Mouse (Mus musculus) midbrain, embryonic 13.5 days (tissue): ENCODE data around the gene Hoxa13. TPM values are rescaled to one million over a fixed set of nuclear protein-coding genes. Genes with fewer than 3 reads are reported as not detected.

Experiments used
- ATAC-seq: fragments of 200-750 bp; cut with Nextera tagmentation; 2 replicates; pipeline ENCODE4 v1.8.0; 2017; ENCODE audit warnings: mild to moderate bottlenecking, moderate TSS enrichment, moderate library complexity
- H3K27ac ChIP-seq: fragments of 300-500 bp; sonication (generic); 2 replicates; pipeline ENCODE4 v1.5.1; 2015; ENCODE audit warnings: inconsistent platforms, mild to moderate bottlenecking, moderate library complexity
- H3K27me3 ChIP-seq: fragments of 300-500 bp; sonication (generic); 2 replicates; pipeline ENCODE4 v1.6.1; 2015; ENCODE audit warnings: mild to moderate bottlenecking, inconsistent platforms
- H3K36me3 ChIP-seq: fragments of 300-500 bp; sonication (generic); 2 replicates; pipeline ENCODE4 v1.6.1; 2015; ENCODE audit warnings: mild to moderate bottlenecking, inconsistent platforms
- H3K4me1 ChIP-seq: fragments of 300-500 bp; sonication (generic); replicated peaks from 2 replicates; pipeline ENCODE4 v1.6.1; 2015; ENCODE audit warnings: inconsistent platforms
- H3K4me2 ChIP-seq: fragments of 300-500 bp; sonication (generic); replicated peaks from 2 replicates; pipeline ENCODE4 v1.6.1; 2015; ENCODE audit warnings: moderate library complexity, mild to moderate bottlenecking, inconsistent platforms
- H3K4me3 ChIP-seq: fragments of 300-500 bp; sonication (generic); replicated peaks from 2 replicates; pipeline ENCODE4 v1.5.1; 2015; ENCODE audit warnings: mild to moderate bottlenecking, inconsistent platforms
- H3K9ac ChIP-seq: fragments of 300-500 bp; sonication (generic); replicated peaks from 2 replicates; pipeline ENCODE4 v1.6.1; 2015; ENCODE audit warnings: mild to moderate bottlenecking, inconsistent platforms
- H3K9me3 ChIP-seq: fragments of 300-500 bp; sonication (generic); 2 replicates; pipeline ENCODE4 v1.6.1; 2016; ENCODE audit warnings: mild to moderate bottlenecking, inconsistent platforms
- WGBS: fragments of 180-500 bp; shearing (Covaris S2); methylation state at CpG from one replicate; pipeline ENCODE4 v1.1.7; 2015; 5-methylcytosine and 5-hydroxymethylcytosine counted together
- polyA plus RNA-seq: library from polyadenylated mRNA; unstranded; fragments of >200 nt; fragmentation: Nextera tagmentation; extraction: Ambion mirVana; gene quantifications from 2 replicates; pipeline ENCODE4 v1.2.1, GENCODE M21; 2015

The Hoxa13 gene
- polyA plus RNA-seq, 1 experiment from 2014 or later, result not detected

- no peak for ATAC-seq
- Histone ChIP-seq H3K27me3 (peaks cover 99% of the 10 kb centered on the region), H3K9me3 (no peaks in the 10 kb centered on the region)
Observed at GRCm38 (mm10) chr6:52237346-52238154, 23.1 kb downstream of the Hoxa13 start.

GRCm38 (mm10) chr6:52236806-52237205 lies 23.9 kb downstream of the Hoxa13 start:
- Histone ChIP-seq H3K4me2 (no peak overlapping the region), H3K36me3 (no peaks in the 10 kb centered on the region), H3K4me1 (0 out of 2 replicates have a peak, but pooled peaks cover 3% of the 10 kb centered on the region), H3K9me3 (no peaks in the 10 kb centered on the region), H3K9ac (no peak overlapping the region), H3K27me3 (peaks cover 99% of the 10 kb centered on the region), H3K27ac (no peak overlapping the region), H3K4me3 (no peak overlapping the region)
- WGBS, result 6% methylated on average over 3 of the region's 3 CpGs
- ATAC-seq, result no peak

More at GRCm38 (mm10) chr6:52237346-52238154, 23.1 kb downstream of the Hoxa13 start:
- 7% methylated on average over 10 of the region's 10 CpGs for WGBS
- H3K4me1 ChIP-seq, result 0 out of 2 replicates have a peak, but pooled peaks cover 3% of the 10 kb centered on the region
- no peak overlapping the region for H3K4me3 ChIP-seq
- no peak overlapping the region for H3K9ac ChIP-seq
- no peak overlapping the region for H3K27ac ChIP-seq
- no peaks in the 10 kb centered on the region for H3K36me3 ChIP-seq
- no peak overlapping the region for H3K4me2 ChIP-seq

- ATAC-seq, result no peak
- Histone ChIP-seq H3K9me3 (no peaks in the 10 kb centered on the region), H3K36me3 (no peaks in the 10 kb centered on the region), H3K4me3 (no peak overlapping the region), H3K4me1 (0 out of 2 replicates have a peak, but pooled peaks cover 3% of the 10 kb centered on the region), H3K27ac (no peak overlapping the region), H3K4me2 (no peak overlapping the region), H3K9ac (no peak overlapping the region), H3K27me3 (peaks cover 97% of the 10 kb centered on the region)
- 20% methylated on average over 6 of the region's 6 CpGs for WGBS
Observed at GRCm38 (mm10) chr6:52235866-52236265, 24.8 kb downstream of the Hoxa13 start.

- peaks cover 97% of the 10 kb centered on the region for H3K27me3 ChIP-seq
- 29% methylated on average over 9 of the region's 9 CpGs for WGBS
- H3K9ac ChIP-seq, result no peak overlapping the region
- no peak overlapping the region for H3K4me2 ChIP-seq
- H3K4me1 ChIP-seq, result 0 out of 2 replicates have a peak, but pooled peaks cover 3% of the 10 kb centered on the region
- H3K4me3 ChIP-seq, result no peak overlapping the region
- H3K27ac ChIP-seq, result no peak overlapping the region
- no peaks in the 10 kb centered on the region for H3K36me3 ChIP-seq
- ATAC-seq, result no peak
- H3K9me3 ChIP-seq, result no peaks in the 10 kb centered on the region
Observed at GRCm38 (mm10) chr6:52235267-52235666, 25.4 kb downstream of the Hoxa13 start.

GRCm38 (mm10) chr6:52234428-52235140 lies 26.1 kb downstream of the Hoxa13 start:
- Histone ChIP-seq H3K9ac (no peak overlapping the region), H3K27ac (no peak overlapping the region), H3K4me3 (no peak overlapping the region), H3K4me1 (no peaks in the 10 kb centered on the region), H3K36me3 (no peaks in the 10 kb centered on the region), H3K4me2 (no peak overlapping the region), H3K9me3 (no peaks in the 10 kb centered on the region), H3K27me3 (peaks cover 97% of the 10 kb centered on the region)
- WGBS, result 2% methylated on average over 67 of the region's 68 CpGs
- ATAC-seq, result no peak

GRCm38 (mm10) chr6:52233546-52234427 lies 26.9 kb downstream of the Hoxa13 start:
- Histone ChIP-seq H3K36me3 (no peaks in the 10 kb centered on the region), H3K4me2 (no peak overlapping the region), H3K9me3 (no peaks in the 10 kb centered on the region), H3K4me1 (no peaks in the 10 kb centered on the region), H3K4me3 (no peak overlapping the region), H3K9ac (no peak overlapping the region), H3K27me3 (peaks cover 98% of the 10 kb centered on the region), H3K27ac (no peak overlapping the region)
- 1% methylated on average over 70 of the region's 70 CpGs for WGBS
- no peak for ATAC-seq

GRCm38 (mm10) chr6:52232984-52233545 lies 27.6 kb downstream of the Hoxa13 start:
- ATAC-seq, result no peak
- peaks cover 97% of the 10 kb centered on the region for H3K27me3 ChIP-seq
- H3K9ac ChIP-seq, result no peak overlapping the region
- no peak overlapping the region for H3K4me2 ChIP-seq
- no peaks in the 10 kb centered on the region for H3K4me1 ChIP-seq
- H3K4me3 ChIP-seq, result no peak overlapping the region
- no peaks in the 10 kb centered on the region for H3K36me3 ChIP-seq
- no peaks in the 10 kb centered on the region for H3K9me3 ChIP-seq
- no peak overlapping the region for H3K27ac ChIP-seq
- under 1% methylated on average over 23 of the region's 23 CpGs for WGBS

- no peaks in the 10 kb centered on the region for H3K9me3 ChIP-seq
- ATAC-seq, result no peak
- H3K4me3 ChIP-seq, result no peak overlapping the region
- H3K36me3 ChIP-seq, result no peaks in the 10 kb centered on the region
- H3K4me2 ChIP-seq, result no peak overlapping the region
- H3K4me1 ChIP-seq, result no peaks in the 10 kb centered on the region
- H3K27me3 ChIP-seq, result peaks cover 97% of the 10 kb centered on the region
- H3K9ac ChIP-seq, result no peak overlapping the region
- under 1% methylated on average over 18 of the region's 18 CpGs for WGBS
- H3K27ac ChIP-seq, result no peak overlapping the region
Observed at GRCm38 (mm10) chr6:52232568-52232965, 28.1 kb downstream of the Hoxa13 start.

- 1% methylated on average over 18 of the region's 18 CpGs for WGBS
- peaks cover 97% of the 10 kb centered on the region for H3K27me3 ChIP-seq
- no peak overlapping the region for H3K4me3 ChIP-seq
- H3K27ac ChIP-seq, result no peak overlapping the region
- no peaks in the 10 kb centered on the region for H3K36me3 ChIP-seq
- no peaks in the 10 kb centered on the region for H3K9me3 ChIP-seq
- no peak overlapping the region for H3K9ac ChIP-seq
- H3K4me1 ChIP-seq, result no peaks in the 10 kb centered on the region
- H3K4me2 ChIP-seq, result no peak overlapping the region
- ATAC-seq, result no peak
Observed at GRCm38 (mm10) chr6:52231885-52232567, 28.7 kb downstream of the Hoxa13 start.

- Histone ChIP-seq H3K27ac (no peak within 1 kb of the TSS), H3K9me3 (no peaks in the 10 kb centered on the region), H3K27me3 (peaks cover 97% of the 10 kb centered on the region), H3K4me3 (no peak within 1 kb of the TSS), H3K4me1 (no peaks in the 10 kb centered on the region), H3K9ac (no peak within 1 kb of the TSS), H3K4me2 (no peak within 1 kb of the TSS), H3K36me3 (no peaks in the 10 kb centered on the region)
- no peak for ATAC-seq
- WGBS, result under 1% methylated on average over 24 of the region's 36 CpGs
Observed at GRCm38 (mm10) chr6:52230516-52231165, 30.0 kb downstream of the Hoxa13 start, which contains the start of gene Hoxa9. TSS of gene Hoxa9 (minus strand) at chr6:52231089.
